Mouse (Mus musculus): ENCODE measurements around the gene Ckap2. TPM values are rescaled to one million over a fixed set of nuclear protein-coding genes. Genes with fewer than 3 reads are reported as not detected.
A peak's percentile ranks its signal among the peaks of the same experiment; 100 is the strongest.

The Ckap2 gene
- total RNA-seq (2021) = 1 to 10 TPM in 1 of 2 experiments, under 1 TPM in 1; 0.71 to 1.7 TPM

DNA sequence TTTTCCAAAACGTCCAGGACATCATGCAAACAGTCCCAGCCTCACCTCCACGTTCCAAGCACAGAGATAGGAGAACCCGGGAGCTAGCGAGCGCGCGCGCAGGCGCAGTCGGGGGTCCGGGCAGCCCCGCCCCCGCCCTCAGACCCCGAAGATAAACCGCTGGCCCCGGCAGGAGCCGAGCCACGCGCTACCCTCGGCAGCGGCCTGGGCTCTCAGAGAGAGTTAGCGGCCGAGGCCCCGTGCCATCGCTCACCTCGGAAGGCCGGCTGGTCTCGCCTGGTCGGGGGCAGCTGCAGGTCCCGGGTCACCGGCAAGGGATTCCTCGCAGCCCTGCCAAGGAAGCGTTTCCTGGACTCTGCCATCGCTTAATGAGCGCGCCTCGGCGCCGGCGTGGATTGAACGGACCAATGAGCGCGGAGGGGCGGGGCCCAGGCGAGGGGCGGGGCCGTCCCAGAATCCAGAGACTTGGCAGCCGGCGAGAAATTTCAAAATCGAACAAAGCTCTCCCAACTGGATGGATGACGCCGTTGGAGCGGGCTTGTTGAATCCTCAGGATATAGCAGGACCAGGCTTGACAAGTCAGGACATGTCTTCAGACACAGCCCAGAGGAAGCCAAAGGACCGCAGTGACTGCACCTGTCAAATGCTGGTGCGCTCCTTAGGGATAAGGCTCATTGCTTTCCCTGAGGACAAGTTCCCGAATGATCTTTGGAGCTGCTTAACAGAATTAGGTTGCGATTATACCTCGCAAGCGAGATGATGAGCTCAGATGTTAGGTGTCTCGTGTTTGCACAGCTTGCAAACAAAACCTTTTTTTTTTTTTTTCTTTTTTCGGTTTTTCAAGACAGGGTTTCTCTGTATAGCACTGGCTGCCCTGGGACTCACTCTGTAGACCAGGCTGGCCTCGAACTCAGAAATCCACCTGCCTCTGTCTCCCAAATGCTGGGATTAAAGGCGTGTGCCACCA lies at the start of gene Ckap2:
TSS of gene Ckap2 (minus strand) at position 389 of the 967 bp plus-strand sequence.
- DNase-seq = peak; percentile 78 to 81

DNA sequence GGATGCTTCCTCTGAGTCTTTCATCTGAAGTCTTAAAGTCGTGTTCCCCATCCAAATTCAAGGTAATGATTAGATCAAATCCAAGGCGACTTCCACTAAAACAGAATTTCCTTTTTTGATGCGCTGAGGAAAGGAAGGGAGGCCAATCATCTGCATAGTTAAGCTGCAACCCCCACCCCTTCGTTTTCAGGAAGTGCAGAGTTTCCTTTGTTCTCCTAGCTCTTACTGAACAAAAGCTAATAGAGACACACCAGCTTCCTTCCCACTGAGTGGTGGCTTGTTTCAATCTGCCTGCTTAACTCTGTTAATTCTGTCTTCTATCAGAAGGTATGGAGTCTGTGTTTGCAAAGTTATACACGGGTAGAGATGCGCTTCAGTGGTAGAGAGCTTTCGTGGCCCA lies 43.0 kb upstream of the Ckap2 start:
- no peak for DNase-seq

DNA sequence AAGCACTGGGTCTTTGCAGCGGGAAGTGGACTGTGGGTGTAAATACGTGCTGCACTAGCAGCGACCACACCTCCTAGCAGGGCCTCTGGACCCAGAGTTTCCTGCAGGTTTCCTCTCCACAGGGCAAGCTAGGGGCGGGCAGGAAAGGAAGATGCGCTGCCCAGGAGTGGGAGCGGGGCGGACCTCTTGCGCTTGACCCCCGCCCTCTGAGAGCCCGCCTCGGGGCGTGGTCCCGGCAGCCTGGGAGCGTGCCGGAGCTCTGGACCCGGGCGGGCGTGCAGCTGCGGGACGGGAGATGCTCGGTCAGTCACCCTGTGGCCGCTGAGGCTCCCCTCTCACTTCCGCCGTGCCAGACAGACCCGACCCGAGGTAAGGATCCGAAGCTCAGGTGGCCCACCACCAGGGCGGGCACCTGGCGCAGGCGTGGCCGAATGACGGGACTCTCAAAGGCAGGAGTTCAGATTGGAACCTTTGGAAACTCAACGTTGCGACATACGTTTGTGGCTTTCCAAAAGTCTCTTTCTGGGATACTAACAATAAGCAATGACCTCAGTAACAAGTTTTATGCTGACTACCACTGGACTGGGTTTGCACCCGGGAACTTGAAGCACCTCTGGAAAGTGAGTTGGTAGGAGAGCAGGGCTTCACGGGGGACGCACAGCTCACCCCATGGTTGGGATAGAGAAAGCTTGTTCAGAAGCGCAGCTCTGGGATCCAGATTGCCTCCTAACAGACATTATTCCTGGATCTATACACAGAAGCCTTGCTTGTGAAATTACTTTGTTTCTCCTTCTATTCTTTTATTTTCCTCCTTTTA lies 41.6 kb upstream of the Ckap2 start, which contains the start of gene Thsd1:
TSS of gene Thsd1 (plus strand) at position 253 of the 817 bp plus-strand sequence.
- DNase-seq = no peak

- no peak for DNase-seq
Measured at GRCm38 (mm10) chr8:22226361-22226760, 40.7 kb upstream of the Ckap2 start.

GRCm38 (mm10) chr8:22214826-22215225 lies 29.2 kb upstream of the Ckap2 start:
- DNase-seq = no peak

- DNase-seq = no peak
Measured at GRCm38 (mm10) chr8:22209012-22209411, 23.4 kb upstream of the Ckap2 start.

- no peak for DNase-seq
Measured at GRCm38 (mm10) chr8:22207535-22207934, 21.9 kb upstream of the Ckap2 start.

DNA sequence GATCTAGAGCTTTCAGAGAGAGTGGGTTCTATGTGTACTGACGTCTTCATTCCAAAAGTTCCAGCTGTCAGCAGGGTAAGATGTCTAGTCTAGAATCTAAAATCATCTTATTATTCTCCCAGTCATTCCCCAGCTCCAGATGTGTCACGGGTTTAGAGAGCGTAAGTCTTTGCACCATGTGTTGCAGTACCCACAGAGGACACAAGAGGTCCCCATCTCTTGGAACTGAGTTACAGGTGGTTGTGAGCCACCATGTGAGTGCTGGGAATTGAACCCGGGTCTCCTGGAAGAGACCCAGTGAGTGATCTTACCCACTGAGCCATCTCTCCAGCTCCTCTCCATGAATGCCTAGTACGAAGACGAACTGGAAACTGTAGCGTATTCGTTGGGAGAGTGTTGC lies 13.9 kb upstream of the Ckap2 start:
- no peak for DNase-seq

DNA sequence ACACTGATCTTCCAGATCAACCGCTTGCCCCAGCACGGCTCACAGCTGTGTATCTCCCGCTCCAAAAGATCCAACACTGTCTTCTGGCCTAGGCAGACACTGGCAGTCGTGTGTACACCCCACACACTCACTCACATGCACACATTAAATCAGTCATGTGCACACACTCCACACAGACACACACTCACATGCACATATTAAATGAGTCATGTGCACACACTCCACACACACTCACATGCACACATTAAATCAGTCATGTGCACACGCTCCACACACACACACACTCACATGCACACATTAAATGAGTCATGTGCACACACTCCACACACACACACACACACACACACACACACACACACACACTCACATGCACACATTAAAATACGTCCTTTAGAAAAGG lies 12.3 kb upstream of the Ckap2 start:
- DNase-seq = no peak

DNA sequence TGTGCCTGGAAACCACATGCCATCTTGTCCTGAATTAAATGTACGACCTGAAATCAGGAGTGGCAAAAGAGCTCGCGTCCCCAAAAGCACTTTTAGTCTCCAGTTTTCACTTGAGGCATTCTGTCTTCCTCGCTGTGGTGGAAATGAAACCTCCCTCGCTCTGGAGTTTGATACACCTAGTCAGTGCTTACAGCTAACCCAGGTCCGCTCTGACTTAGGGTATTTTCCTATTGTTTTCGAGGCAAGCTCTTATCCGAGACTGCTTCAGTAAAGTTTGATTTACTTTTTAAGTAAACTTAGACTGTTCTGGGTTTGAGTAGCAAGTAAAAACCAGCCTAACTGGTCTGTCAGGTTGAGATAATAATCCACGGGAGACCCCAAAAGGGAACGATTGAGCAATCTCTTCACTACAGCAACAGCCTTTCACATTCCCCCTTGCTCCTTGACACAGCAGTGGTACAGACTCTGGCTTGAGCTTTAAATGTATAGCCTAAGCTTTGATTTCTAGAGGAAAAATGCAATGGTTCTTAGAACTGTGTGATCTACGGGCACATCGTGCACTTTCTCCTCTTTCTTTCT lies 7.9 kb upstream of the Ckap2 start:
- DNase-seq = no peak

GRCm38 (mm10) chr8:22192660-22193431 lies 7.2 kb upstream of the Ckap2 start, which contains the start of gene Vps36:
Gene Vps36 (plus strand): TSS chr8:22192809.
- peak; percentile 87 to 88 for DNase-seq

- no peak for DNase-seq
Measured at GRCm38 (mm10) chr8:22184884-22185283, 735 bp downstream of the Ckap2 start.

GRCm38 (mm10) chr8:22175966-22176365 lies 9.7 kb downstream of the Ckap2 start:
- no peak for DNase-seq

DNA sequence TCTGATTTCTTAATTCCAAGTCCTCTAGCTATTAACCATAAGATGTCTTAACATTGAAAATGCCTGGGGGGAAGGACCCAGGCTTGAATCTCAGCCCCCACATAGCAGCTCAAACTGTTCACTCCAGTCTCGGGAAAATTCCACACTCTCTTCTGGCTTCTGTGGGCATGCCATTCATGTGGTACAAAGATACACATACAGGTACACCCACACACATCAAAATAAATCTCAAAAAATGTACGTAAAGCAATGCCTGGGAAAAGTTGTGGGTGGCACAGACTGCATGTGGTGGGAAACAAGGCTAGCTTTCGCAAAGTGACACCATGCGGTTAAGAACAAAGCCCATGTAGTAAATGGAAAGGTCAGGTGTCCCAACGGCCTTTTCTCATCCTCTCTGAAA lies 16.5 kb downstream of the Ckap2 start:
- DNase-seq = no peak

GRCm38 (mm10) chr8:22166080-22166603 lies 19.5 kb downstream of the Ckap2 start, which contains the start of gene Nek3:
Gene Nek3 (minus strand): TSS chr8:22166435.
- peak; percentile 73 to 75 for DNase-seq

GRCm38 (mm10) chr8:22165251-22166079 lies 20.2 kb downstream of the Ckap2 start:
- no peak for DNase-seq

DNA sequence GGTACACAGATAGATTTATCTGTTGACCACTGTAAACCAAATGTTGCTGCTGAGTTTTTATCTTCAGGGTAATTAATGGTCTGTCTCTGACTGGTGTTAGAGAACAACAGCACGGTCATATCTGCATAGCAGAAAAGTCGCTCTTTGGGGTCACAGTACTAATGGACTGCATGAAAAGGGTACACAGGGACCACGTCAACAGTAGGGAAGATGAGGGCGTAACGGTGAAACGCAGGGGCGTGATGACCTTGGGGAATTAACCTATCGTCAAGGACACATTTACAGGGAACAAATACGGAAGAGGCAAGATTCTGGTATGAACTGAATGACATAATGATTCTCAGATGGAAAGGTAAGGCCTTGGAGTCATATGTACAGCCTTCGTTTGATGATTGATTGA lies 21.2 kb downstream of the Ckap2 start:
- no peak for DNase-seq

DNA sequence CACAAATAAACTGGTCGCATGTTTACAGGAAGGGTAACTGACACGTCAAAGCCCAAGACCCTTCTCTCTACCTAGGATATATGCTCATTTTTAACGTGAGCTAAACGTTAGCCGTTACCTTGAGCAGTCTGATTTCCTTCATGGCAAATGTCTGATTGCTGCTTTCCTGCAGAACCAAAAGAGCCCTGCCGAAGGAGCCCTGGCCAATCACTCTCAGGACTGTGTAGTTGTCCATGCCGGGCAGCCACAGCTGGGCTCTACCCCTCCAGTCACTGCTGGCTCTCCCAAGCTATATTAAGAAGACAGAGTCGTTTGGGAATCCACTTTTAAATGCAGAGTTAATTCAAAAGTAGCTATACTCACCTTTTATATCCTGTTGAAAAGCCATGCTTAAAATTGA lies 23.4 kb downstream of the Ckap2 start:
- DNase-seq = no peak

GRCm38 (mm10) chr8:22150345-22150663 lies 35.3 kb downstream of the Ckap2 start:
- no peak for DNase-seq

GRCm38 (mm10) chr8:22149643-22150344 lies 35.8 kb downstream of the Ckap2 start:
- no peak for DNase-seq

All from layer of hippocampus, postnatal 36 days (tissue).